Mouse (Mus musculus) kidney, postnatal 4 days (tissue): Measurements from ENCODE around the gene Pdia5.

Experiments used
- DNase-seq, 2 experiments: peaks; one replicate each; pipeline ENCODE4 v3.0.0; 2021; ENCODE audit warnings: mixed read lengths in 2 of 2

Gene Pdia5

DNA sequence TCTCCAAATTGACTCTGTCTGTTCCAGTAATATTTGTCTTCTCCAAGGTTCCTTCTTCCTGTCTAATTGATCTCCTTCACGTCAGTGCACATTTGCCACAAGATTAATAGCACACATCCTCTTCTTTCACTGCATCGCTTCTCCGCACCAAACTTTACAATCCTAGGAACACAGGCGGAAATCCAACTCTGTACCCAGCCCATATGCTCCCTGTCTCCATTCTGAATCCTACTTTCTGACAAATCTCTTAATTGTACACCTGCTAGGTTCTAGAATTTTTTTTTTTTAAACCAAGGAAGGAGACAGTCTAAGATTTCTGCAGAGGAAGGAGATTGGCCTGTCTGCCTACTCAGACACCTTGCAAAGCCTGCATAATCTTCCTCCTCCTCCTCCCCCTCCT, 59.1 kb downstream of the Pdia5 start:
- DNase-seq, result no peak

DNA sequence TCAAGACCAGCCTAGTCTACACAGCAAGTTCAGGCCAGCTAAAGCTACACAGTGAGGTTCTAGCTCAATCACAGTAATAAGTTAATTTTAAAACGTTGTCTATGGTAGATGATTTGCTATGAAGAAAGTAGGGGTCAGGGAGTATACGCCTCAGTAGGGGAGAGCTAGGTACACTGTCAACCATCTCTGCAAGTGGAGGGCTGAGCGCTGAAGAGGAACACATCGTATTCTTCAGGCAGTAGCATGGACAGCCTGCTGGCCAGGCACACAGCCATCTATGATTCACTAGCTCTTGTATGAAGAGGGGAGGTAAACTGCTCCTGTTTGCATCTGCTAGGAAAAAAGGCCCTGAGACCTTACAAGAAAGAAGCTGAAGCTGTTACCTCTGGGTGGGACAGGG, 65.7 kb downstream of the Pdia5 start:
- peak in 1 of 2 experiments; percentile 36 for DNase-seq

DNA sequence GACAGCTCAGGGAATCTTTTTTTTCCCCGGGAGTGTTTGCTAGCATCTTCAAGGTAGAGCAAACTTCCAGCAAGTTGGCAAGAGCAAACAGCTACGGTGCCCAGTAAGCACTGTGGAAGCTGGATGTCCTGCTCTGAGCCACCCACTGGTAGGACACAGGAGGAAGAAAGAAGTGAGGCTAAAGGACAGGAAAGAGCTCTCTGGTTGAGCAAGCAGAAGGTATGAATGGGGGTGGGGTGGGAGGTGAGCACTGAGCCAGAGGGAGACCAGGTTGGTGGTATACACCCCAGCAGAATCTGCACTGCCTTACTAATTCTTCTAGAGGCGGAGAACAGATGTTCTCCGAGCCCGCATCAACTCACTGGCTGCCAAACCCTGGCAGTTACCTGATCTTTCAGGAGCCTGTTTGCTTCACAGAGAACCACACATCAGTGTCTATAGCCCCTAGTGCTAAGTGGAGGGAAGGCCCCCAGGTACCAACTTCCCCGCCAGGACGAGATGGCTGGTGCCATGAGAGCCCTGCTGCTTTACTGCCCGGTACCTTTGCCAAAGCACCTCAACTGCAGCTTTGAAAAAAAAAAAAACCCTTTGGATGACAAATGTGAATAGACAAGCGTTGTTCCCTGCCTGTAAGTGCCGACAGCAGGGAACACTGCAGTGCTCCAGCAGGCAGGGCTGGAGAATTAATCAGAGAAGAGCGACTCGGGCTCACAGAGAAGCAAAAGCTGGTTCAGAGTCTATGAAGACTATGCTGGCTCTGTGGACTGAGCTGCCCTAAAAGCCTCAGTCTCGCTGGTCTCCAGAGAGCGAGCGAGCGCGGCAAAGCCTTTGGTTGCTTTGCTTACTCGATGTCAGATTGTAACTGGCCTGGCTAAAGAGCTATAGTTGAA, 67.2 kb downstream of the Pdia5 start:
- peak; percentile 51 to 71 for DNase-seq

DNA sequence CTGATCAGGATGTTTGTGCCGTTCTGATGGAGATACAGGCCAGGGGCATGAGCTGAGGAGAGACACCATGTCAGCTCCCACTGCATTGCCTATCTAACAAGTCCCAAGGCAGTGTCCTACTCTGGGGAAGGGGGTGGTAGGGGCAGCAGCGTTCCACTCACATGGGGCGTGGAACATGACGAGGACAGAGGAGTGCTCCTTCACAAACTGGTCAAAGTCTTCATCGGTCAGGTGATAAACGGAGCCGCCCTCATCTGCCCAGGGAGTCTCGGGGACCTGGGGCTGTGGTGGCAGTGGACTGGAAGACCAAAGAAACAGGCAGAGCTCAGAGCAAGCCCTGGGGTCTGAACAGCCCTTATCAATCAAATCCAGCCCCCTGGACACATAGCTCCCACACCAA, 68.0 kb downstream of the Pdia5 start:
- DNase-seq, result peak; percentile 17 to 47

DNA sequence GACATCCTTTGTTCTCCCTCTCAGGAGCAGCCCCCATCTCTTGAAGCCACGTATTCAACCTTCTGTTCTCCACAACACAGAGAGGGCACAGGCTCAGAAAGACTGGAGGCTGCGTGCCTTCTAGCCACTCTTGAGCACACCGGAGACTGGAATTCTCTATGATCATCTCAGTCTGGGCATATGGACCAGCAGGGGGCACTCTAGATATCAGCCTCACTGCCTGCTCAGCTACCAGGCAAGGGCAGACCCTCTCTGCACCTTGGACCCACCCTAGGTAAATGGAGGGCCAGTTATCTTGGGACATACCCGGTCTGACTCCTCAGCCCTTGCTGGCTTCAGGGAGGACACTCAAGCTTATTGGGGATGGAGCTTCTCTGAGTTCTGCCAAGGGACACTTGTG, 68.5 kb downstream of the Pdia5 start:
- peak; percentile 46 to 63 for DNase-seq

DNA sequence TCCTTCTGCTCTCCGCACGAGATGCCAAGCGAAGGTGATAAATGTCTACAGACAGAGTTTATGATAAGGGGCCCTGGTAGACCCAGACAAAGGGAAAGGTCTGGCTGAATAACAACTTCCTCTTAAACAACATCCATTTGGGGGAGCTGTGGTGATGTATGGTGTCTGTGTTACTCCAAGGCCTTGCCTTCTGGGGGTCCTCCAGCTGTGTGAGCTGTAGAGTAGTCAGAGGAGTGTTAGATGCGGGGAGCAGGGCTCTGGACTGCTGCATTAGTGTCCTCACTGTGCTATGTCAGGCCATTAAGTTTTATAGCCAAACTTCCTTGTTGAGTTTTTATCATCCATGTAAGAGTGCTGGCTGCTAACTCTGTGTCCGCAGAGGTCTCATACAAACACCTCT, 76.1 kb downstream of the Pdia5 start:
- DNase-seq, result no peak

DNA sequence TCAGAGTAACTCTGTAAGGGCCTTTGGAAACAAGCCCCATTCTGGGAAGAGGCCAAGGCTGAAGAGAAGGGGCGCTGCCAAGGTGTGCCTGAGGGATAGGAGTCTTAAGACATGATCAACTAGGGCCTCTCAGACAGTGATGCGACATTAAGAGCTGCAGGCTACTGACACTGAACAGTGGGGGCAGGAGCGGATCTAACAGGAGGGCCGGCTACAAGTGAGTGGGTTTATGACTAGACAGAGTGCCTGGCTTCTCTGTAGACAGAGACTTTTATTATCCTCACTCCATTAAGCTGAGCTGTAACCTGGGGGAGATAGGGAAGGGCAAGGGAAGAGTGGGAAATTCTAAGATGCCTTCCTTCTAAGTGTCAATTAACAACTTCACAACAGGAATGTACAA, 84.0 kb downstream of the Pdia5 start:
- DNase-seq, result no peak

DNA sequence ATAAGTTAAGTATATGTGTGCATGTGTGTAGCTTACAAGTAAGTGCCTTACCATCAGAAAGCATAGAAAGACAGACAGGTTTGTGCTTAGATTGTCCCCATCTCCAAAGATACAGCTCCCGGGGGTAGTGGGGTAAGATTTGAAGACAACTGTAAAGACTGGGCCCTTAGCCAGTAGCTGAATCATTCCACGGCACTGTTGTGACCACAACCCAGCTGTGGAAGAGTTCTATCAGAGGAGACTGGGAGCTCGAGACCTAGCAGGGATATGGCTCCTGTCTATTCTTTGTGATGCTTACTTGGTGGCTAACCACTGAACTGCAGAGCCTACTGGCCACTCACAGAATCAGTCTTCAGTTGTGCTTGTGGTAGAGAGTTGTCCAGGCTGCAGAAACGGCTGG, 84.5 kb downstream of the Pdia5 start:
- no peak for DNase-seq

DNA sequence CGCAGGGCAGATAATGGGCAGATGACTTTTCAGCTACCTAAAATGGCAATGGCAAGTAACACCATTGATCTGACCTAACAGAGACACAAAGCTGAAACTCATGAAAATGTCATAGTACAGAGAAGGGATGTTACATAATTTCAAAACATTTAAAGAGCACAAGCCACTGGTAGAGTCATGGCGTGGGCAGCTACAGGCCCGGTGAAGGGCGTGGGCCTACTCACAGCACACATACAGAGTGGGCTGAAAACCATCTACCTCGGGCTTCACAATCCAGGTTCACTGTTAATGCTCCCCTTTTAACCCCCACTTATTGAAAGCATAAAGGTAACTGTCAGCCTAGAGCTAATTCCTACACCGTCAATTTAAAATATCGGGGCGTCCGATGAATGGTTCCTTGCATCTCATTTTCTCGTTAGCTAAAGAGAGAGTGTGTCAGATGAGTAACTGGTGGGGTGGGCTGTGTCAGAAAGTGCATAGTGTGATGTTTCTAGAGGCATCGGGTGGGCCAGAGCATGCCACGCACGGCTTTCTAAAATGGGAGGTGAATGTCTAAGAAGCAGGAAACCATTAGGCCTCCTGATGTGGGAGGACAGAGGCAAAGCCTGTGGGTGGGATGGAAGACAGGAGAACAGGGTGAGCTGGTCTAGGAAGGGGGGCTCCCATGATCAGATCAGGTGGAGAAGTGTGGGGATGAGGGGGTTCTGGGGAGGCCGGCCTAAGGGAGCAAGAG, 85.2 kb downstream of the Pdia5 start:
- DNase-seq, result no peak

DNA sequence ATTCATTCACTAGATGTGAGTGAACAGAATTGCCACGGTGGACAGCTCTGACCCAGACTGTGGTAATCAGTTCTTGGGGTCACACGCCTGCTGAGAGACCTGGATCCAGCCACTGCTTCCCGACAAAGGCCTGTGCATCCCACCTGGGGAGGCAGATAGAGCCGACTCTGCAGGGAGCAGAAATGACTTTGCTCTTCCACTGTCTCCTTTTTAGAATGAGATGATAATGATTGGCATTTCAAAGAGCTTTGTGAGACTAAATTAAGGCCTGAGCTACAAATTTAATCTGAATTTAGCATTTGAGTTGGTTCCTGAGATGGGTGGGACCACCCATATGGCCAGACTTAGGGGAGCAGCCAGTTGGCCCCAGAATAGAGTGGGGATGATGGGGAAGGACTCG, 85.8 kb downstream of the Pdia5 start:
- DNase-seq, result no peak

DNA sequence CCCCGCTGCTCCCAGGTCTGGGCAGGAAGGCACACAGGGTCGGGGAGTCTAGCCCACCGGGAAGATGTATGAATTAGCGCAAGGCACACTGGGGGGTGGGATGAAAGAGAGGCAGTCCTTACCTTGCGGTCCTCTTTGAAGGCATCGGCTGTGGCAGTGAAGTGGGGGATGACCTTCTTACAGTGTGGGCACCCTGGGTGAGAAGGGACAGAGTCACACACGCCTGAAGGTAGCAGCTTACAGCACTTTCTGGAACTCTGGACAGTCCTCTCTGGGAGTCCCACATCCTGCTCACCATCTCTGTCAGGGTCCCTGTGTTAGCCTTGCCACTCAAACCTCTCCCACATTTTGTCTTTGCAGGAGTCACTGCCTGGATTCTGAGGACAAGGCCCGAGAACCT, 86.8 kb downstream of the Pdia5 start:
- DNase-seq, result no peak

DNA sequence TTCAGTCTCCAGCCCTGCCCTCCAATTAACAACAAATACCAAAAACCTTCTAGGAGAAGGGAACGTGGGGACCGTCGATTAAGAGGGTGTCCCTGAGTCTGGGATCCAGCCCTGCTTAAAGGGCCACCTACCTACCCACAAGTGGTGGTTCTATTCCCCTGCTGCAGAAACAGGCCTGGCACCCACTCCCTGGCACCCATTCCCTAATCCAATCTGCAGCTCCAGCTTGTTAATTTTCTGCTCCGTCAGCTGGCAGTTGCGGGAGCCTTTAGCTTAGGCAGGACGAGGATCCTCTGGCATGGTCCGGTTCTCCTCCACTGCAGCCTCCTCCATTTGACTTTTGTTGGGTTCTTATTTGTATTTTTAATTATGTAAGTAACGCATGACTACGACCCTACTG, 87.3 kb downstream of the Pdia5 start:
- DNase-seq, result no peak

DNA sequence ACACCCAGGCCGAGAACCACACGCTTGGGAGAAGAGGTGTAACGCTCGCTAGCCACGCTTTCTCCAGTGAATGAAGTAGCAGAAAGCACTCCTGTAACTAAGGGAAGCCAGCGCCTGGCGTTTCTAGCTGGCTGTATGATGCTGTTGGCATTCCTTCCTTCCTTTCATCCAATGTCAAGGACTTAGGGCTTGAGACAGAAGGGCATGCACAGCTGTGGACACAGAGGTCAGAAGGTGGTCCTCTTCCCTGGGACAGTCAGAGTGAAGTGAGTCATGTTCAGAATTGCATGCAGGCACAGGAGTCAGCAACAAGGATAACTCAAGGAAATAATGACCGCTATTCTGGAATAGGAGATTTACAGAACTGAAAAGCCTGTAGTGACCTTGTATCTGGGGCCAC, 97.9 kb downstream of the Pdia5 start:
- DNase-seq, result no peak

DNA sequence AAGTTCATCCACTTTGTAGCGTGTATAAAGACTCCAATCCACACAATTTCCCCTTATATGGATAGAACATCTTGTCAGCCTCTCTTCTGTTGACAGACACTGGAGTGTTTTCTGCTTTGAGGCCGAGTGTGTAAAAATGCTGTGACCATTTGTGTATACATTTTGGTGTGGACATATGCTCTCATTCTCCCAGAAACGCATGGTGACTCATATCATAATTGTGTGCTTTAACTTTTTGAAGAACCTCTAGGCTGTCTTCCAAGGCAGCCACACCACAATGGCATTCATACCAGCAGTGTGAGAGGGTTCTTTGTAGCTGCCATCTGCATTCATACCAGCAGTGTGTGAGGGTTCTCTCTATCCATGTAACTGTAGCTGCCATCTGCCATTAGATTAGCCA, 105.0 kb downstream of the Pdia5 start:
- DNase-seq, result no peak

DNA sequence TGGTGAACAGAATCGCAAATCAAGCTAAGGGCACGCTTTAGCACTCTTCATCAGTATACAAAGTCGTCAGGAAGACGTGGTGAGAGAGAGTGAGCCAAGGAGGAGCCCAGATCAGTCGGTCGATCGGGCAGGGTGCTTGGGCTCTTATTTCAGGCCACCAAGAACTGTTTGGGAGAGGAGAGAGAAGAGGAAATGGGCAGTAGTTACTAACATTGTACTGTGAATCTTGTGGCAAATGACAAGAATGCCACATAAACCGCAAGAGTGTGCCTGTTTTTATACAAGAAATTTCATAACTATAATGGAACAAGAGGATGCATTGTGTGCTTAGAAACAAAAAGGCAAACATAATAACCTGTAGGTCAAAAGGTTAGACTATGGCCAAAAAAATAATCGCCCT, 110.6 kb downstream of the Pdia5 start:
- no peak for DNase-seq

DNA sequence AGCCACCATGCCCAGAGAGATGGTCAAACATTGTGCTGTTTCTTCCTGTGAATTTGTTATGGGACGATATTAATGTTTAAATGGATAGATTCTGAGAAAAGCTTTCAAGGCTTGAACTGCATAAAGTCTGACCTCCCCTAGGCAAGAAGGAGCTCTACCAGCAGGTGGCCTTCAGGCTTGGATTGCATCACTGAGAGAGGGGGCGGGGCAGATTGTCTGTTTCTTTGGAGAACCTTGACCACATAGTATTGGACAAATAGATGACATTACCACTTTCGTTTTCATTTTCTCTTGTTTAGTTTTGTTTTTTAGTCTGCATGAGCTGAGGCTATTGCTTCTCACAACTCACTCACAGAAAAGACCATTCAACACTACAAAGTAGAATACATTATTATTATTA, 111.3 kb downstream of the Pdia5 start:
- DNase-seq, result peak; percentile 26 to 47

DNA sequence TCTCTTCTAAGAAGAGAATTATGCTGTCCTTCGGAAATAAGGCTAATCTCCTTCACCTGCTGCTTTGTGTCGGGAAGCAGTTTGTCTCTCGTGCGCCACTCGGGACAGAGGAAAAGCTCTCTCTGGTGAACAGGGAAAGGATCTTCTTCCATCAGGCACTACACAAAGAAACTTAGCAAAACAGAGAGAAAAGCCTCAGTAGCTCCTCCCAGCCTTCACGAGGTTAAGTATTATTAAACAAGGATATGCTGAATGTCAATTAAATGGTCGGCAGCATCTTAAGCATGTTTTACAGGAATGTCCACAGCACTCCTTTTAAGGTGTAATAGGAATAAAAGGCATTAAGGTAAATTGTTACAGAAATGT, 126.6 kb downstream of the Pdia5 start:
- DNase-seq, result no peak

DNA sequence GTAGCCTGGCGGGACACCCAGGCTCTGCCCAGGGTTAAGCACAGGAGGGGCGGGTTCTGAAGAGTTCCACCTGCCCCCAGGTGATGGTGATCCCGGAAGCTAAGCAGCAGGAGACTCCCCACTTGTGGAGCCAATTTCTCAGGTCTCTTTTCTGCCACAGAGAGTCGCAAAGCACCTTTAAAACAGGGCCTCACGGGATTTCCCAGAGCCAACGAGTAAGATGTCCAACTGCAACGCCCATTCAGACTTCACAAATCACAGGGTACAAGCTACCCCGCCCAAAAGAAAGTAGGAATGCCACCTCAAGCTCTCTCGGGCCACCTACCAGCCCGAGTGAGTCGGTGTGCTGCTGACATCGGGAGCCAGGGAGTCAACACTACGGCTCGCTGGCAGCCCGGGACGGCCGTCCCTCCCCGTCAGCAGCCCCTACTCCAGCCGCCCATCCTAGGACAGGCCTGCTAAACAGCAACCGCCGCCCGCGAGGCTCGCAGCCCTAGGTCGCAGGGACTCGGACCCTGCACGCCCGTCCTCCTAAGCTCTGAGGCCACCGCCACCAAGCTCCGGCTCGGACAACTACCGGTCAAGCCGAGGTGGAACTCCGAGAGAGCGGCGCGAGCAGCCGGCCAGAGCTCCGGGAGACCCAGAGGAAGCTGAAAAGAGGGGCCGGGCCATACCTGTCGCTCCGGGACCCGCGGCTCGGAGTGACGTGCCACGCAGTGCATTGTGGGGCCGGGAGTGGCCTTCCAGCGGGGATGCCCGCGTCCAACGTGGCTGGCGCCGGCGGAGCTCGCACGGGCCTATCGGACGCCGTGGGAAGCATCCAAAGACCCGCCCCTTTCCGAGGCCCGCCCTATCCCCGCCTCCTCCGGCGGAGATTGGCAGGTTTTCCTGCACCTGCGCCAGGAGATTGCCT, 127.3 kb downstream of the Pdia5 start, which contains the start of gene Sec22a:
TSS of gene Sec22a (minus strand) at position 769 of the 913 bp plus-strand sequence.
- DNase-seq, result peak; percentile 96 to 97

DNA sequence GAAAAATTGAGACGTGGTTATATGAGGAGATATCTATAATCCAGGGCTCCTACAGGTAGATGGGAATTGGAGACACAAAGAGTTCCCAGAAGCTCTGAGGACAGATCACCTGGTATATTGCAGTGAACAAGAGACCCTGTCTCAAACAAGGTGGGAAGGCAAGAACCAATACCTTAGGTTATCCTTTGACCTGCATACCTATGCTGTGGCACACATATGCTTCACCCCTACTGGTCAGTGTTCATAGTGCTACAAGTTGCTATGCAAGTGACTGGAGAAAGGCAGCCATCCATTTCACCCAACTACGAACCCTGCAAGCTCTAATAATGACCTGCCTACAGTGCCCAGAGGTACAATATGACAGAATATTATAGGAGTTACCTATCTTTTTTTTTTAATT, 128.5 kb downstream of the Pdia5 start:
- DNase-seq, result no peak

DNA sequence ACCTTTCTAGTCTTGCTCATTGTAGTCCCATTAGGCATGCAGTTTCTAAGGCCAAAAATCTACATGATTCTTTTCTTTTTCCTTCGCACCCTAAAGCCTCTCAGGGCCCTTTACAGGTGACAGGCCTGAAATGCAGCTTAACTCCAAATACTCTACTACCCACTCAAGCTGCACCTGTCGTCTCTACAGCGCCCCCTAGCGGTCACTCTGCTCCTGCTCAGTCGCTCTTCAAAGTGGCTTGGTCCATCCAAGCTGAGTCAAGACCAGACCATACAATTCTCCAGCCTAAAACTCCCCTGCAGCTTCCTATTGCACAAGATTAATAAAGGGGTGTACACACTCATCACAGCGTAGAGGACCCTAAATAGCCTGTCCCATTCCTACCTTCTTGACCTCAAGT, 130.1 kb downstream of the Pdia5 start:
- peak; percentile 72 to 75 for DNase-seq

DNA sequence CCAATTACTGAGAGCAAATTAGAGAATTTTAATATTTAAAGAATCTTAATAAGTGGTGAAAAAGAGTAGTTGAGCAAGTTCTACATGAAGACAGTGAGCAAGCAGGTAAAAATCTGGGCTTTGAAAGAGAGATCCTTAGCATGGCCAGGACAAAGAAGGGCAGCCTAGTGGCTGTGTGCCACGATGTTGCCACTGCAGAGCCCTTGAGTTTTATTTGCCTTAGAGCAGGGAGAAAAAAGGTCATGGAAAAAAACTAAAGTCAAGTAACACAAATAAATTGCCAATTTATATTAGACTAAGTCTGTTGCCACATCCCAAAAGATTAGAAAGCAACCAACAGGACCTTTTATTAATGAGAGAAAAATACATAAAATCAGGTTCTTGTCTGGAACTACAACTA, 133.2 kb downstream of the Pdia5 start:
- no peak for DNase-seq
